Mouse (Mus musculus): Measurements from ENCODE around the gene Cnga4.
"Not testable (repeated sequence)": the region's sequence is repeated elsewhere in the genome, so short reads cannot be mapped to it uniquely, and the experiment has no call there.

The Cnga4 gene

DNA sequence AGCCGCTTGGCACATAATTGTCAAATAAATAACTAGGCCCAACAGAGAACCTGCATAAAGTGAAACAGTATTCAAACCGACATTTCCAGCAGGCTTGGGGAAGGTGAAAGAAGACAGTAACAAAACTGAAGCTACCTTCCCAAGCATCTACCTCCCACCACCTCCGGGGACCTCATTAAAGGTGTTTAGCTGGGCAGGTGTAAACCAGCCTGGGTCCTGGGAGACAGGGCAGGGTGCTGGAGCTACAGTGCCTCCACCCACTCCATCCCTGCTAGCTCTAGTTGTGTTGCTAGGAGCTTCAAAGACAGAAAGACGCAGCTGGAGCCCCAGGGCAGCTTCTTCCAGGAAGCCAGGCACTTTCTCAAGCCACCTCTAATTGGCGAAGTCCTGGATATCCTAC is at the start of gene Cnga4:
Gene Cnga4, plus strand, starts transcription at position 301 of the 400 bp plus-strand sequence.
- DNase-seq = no peak

DNA sequence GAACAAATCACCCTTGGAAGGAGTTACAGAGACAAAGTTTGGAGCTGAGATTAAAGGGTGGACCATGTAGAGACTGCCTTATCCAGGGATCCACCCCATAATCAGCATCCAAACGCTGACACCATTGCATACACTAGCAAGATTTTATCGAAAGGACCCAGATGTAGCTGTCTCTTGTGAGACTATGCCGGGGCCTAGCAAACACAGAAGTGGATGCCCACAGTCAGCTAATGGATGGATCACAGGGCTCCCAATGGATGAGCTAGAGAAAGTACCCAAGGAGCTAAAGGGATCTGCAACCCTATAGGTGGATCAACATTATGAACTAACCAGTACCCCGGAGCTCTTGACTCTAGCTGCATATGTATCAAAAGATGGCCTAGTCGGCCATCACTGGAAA is 48.3 kb upstream of the Cnga4 start:
- not testable (repeated sequence) for DNase-seq

DNA sequence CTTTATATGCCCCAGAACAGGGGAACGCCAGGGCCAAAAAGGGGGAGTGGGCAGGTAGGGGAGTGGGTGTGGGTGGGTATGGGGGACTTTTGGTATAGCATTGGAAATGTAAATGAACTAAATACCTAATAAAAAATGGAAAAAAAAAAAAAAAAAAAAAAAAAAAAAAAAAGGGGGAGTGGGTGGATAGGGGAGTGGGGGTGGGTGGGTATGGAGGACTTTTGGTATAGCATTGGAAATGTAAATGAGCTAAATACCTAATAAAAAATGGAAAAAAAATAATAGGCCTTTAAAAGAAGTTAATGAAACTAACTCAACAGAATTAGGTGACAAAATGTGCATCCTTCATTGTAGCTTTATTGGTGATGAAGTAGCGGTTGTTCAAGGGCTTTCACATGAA is 47.9 kb upstream of the Cnga4 start:
- not testable (repeated sequence) for DNase-seq

DNA sequence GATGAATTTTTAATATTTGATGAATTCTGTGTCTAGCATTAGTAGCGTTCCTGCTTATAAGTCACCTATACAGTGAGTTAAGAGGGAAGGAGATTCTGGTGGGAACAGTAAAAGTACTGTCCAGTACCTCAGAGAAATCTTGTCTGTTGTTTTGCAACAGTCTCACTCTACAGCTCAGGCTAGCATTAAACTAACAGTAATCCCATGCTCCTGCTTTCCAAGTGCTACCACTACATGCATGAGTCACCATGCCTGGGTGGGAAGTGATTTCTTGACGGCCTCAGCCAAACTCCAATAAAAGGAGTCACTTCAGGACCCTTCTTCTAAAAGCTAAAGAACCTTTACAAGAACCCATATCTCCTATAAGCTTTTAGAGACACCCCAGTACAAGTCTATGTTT is 42.7 kb upstream of the Cnga4 start:
- DNase-seq = no peak

DNA sequence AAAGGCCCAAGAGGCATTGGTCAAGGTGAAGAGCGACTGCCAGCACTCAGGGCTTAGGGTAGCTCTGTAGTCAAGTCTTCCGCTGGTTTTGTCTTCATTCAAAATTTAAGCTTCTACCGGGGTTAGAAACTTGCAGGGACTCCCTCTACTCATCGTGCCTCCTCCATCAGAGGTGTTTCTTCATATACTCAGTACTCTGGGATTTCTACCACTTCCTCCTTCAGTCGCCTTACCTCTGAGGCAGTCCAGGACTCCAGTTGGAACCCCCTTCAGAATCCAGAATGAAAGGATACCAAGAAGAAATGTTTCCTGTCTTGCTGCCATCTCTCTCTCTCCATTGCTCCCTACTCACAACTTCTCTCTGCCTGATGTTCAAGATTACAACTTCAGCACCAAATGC is 37.1 kb upstream of the Cnga4 start:
- no peak for DNase-seq

DNA sequence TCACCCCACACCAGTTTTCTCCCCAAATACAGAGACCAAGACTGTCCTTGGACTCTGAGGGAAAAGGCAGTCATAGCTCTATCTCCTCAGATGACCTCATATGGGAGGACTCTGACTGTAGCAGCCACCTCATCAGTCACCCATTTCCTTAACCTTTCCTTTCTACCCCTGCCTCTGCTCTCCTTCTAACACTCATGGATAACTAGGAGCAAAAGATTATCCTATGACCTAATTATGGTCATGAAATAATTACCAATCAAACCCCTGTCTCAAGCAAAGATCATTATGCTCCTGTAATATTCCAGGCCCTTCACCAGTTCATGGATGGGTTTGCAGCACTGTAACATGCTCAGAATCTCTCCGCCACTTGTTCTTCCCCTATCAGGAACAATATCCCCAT is 36.4 kb upstream of the Cnga4 start, which contains the start of gene Olfr692:
Gene Olfr692, plus strand, starts transcription at position 301 of the 400 bp plus-strand sequence.
- no peak for DNase-seq

DNA sequence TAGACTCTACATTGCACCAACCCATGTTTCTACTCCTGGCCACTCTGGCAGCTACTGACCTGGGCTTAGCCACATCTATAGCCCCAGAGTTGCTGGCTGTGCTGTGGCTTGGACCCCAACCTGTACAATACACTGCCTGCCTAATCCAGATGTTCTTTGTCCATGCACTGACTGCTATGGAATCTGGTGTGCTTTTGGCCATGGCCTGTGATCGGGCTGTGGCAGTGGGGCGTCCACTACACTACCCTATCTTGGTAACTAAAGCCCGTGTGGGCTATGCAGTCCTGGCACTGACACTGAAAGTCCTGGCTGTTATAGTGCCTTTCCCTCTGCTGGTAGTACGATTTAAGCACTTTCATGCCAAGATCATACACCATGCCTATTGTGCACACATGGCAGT is 35.8 kb upstream of the Cnga4 start:
- DNase-seq = no peak

- no peak for DNase-seq
These were observed 31.5 kb upstream of the Cnga4 start for GRCm38 (mm10) chr7:105372912-105373311.

DNA sequence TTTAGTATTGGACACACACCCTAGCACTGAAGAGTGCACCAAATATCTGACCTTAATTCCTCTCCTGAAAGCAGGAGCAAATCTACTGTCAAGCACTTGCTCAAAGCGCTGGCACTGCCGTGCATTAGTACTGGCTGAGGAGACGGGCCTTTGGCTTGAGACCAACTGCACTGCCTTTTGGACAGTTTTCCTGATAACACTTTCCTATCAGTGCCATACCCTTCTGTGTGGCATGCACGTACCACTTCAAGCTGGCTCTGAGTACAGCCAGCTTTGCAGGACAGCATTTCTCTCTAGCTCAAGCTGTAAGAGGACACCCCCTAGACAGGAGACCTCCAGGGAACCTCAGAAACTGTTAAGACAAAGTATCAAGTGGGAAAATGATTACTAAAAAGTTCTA is 30.9 kb upstream of the Cnga4 start:
- DNase-seq = peak; percentile 9

GRCm38 (mm10) chr7:105373976-105374375 is 30.4 kb upstream of the Cnga4 start:
- DNase-seq = no peak

- DNase-seq = no peak
These were observed 29.5 kb upstream of the Cnga4 start, which contains the start of gene Gm5901 for GRCm38 (mm10) chr7:105374866-105375265. TSS of gene Gm5901 (plus strand) at chr7:105375038.

GRCm38 (mm10) chr7:105380329-105380728 is 24.0 kb upstream of the Cnga4 start:
- DNase-seq = no peak

DNA sequence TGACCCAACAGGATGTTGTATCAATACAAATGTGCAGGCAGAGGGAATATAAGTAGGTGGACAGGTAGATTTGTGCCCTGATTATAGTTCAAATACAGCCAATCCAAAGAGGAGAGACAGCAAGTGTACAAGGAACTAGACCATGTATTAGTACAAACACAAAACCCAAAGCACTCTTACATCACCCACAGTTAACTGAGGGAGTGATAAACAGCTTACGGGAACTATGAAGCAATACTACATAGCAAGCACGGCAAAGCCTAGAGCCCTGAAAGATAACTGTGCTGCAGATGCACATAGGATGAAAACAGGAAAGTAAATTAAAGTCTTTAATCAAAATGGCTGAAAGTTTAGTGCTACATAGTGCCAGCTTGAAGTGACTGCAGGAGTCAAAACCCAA is 16.7 kb upstream of the Cnga4 start:
- DNase-seq = no peak

DNA sequence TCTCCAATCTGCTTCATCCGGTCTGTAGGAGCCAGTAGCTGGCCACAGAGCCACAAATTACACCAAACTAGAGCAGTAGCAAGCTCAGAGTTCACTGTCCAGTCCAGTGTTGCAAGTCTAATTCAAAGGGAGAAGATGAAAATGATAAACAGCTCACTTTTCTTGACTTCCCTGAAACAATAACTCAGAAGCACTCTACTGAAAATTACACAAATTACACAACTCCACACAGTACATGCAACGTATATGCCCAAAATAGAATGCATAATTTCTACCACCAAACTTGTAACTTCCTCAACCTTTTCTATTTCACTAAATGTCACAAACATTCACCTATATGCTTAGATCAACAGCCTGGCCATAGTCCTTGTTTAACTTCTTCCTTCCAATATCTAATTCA is 14.1 kb upstream of the Cnga4 start:
- no peak for DNase-seq

GRCm38 (mm10) chr7:105394606-105395005 is 9.8 kb upstream of the Cnga4 start:
- DNase-seq = no peak

DNA sequence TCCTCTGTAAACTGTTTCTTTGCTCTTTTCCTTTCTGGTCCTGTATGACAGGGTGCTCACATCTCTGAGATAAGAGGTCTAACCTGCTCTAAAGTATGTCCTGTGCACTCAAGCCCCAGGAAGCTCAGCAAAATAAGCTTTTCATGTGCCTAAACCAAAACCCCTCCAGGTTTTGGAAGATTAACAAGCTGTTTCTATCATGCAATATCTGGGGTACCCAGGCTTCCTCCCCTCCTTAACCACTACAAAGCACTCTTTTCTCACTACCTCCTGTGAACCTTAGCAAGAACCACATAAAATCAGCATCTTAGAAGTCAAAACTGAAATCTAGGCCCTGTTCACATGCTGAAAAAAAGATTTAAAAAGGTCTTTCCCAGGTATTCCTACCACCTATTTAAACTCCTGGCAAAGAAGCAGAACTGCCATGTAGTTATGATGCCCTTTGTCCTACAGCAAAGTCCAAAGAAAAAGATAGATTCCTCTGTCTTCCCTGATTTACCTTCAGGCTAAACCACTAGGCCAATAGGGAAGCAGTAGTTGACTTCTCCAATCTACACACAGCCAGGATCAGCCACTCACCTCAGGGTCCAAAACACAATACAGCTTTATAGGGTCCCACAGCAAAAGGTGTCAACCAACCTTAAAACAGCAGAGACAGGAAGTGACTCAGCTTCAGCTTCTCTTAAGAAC is 9.1 kb upstream of the Cnga4 start:
- no peak for DNase-seq

DNA sequence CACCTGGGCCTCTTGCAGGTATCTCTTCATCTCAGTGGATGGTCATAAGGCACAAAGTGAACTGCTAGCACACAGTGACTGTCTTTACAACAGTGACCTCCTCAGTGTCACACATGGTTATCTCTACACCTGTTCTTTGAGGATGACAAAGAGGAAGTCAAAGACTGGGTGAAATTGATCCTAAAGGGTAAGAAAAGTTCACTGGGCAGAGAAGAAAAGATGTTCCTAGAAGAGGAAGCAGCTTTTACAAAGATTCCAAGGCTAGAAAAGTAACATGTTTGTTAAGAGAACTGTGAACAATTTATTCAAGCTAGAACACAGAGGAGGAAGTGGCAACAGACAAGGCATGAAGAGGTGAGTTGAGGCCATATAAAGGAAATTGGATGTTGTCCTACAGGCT is 8.2 kb upstream of the Cnga4 start:
- no peak for DNase-seq

GRCm38 (mm10) chr7:105399058-105399934 is 5.1 kb upstream of the Cnga4 start:
- peak; percentile 11 for DNase-seq

DNA sequence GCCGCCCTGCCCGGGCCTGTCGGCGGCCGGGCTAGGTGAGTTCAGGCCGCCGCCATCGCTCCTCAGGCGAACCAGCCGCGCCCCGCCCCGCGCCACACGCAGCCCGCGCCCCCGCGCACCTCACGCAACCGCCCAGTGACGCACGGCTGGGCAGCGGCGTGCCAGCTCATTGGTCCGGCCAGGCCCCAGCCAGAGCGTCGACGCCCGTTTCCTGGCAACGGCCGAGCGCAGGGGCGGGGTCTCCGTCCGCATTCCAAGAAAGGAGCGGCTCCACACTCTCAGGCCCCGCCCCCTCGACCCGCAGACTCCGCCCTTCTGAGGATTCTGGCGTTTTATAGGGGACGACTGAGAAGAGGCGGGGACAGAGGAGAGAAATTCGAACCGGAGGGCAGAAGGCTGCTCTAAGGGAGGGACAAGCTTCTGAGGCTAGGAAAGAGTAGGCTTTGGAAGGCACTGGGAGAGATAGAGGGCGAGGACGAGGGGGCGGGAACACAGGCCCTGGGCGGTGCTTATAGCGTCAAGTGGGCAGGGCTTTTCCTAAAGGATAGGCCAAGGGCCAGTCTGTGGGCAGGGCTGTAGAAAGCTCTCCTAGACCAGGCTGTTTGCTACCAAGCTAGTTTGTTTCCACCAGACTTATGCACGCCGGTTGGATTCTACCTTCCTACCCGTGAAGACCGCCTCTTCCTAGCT is 4.3 kb upstream of the Cnga4 start, which contains the start of gene Fam160a2:
Gene Fam160a2, minus strand, starts transcription at position 120 of the 690 bp plus-strand sequence.
- peak; percentile 100 for DNase-seq

- no peak for DNase-seq
These were observed 2.0 kb downstream of the Cnga4 start for GRCm38 (mm10) chr7:105406322-105406721.

- peak; percentile 85 for DNase-seq
These were observed 7.7 kb downstream of the Cnga4 start for GRCm38 (mm10) chr7:105411874-105412632.

GRCm38 (mm10) chr7:105414385-105414784 is 10.0 kb downstream of the Cnga4 start:
- no peak for DNase-seq

DNA sequence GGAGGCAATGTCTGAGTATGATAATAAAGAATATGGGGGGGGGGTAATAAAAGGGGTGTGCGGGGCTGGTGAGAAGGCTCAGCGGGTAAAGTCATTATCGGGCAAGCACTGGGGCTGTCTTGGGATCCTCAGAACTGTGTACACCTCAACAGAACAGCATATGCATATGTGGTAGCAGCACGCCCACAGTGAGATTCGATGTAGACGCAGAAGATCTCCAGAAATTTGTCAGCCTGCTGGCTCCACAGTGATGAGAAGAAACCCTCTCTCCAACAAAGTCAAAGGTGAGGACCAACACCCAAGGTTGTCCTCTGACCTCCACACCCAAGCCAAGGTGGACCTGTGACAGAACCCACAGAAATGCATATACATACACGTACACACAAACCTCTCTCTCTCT is 12.2 kb downstream of the Cnga4 start:
- no peak for DNase-seq

Data from lung, postnatal 14 days (tissue).